Mouse (Mus musculus) CD4-positive, CD25-positive, alpha-beta regulatory T cell (primary cell): ENCODE data around the gene Tmtc1. TPM values are rescaled to one million over a fixed set of nuclear protein-coding genes. Genes with fewer than 3 reads are reported as not detected.

Source experiments
- polyA plus RNA-seq: library from polyadenylated mRNA; unstranded; fragments of 100-300 nt; shearing (Covaris generic); gene quantifications from one replicate; pipeline ENCODE4 v1.2.1, GENCODE M21; 2017

Tmtc1 gene
- polyA plus RNA-seq = not detected

DNA sequence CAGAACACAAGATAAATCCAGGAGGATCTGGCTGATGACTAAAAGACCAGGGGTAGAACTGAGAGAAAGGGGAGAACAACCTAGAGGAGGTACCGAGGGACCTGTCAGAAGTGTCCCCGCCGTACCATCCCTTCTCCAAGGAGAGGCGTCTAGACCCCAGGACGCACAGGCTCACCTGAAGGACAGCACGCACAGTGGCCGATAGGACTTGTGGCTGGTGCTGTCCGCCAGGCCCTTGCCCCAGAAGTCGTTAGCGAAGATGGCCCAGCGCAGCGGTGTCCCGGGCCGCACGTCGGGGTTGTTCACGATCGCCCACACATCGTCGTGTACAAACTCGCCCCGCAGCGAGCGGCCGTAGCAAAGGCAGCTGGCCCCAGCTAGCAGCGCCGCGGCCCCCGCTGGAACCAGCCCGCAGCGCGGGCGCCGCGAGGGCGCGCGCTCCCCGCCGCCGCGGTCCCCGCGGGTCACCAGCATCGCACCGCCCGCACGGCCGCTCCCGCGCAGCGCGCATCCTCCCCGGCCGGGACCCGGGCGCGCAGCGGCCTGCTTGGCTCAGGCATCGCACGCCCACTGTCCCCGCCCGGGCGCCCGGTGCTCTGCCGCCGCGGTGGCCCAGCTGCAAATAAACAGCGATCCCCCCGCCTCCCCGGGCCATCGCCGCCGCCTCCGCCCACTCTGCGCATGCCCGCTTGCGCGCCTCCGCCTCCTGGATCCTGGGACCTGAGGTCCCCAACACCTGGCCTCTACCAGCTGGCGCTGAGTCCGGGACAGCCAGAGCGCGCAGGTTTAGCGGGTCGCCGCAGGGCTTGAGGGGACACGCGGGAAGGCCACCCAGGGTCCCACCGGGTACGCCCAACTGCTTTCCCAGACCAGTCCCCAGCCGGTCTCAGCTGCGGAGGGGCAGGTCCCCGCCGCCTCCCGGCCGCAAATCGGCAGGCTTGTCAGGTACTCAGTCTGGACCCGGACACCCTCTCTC lies at the start of gene Tmtc1:
TSS of gene Tmtc1 (minus strand) at position 664 of the 976 bp plus-strand sequence.

DNA sequence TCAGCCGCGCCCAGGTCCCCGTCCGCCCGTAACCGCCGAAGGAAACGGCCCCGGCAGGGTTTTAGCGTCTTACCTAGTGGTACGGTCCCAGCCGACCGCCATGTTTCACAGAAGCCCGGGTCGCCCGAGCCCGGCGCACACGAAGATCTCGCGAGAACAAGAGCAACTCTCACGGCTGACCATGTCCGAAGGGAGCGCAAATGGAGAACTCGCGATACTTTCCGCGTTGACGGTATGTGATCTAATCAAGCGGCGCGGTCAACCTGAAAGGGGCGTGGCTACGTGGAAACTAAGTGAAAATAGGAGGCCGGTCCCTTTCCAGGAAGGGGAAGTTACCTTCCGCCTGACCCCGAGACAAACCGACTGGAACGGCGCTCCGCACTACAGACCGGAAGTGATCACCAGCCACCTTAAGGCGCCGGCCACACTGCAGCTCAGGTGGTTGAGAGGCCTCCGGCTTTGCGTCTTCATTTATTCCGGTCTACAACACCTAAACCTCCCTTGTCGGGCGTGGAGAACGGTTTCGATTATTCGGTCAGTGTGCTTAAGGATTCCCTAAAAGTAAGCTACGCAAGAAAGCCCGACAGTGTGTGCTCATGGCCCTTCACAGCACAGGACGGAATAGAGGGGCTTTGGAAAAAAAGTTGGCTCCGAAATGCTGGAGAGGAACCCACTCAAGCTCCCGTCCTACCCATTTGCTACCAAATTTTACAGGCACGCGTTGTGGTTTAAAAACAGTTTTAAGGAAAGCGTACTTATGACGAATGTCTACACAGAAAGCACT lies 232.1 kb downstream of the Tmtc1 start, which contains the start of gene Ergic2:
TSS of gene Ergic2 (minus strand) at position 478 of the 784 bp plus-strand sequence.

Other genes with a start within 250 kb of the Tmtc1 start
- gene Ergic2, start 232.0 kb downstream of the Tmtc1 start, polyA plus RNA-seq = 125 TPM